ENCODE assay signal across 10 mouse cellular contexts in genomic region chr2:79316182-79316880, GRCm38 (mm10).
A peak's percentile ranks its signal among the peaks of the same experiment; 100 is the strongest.
DNase-seq lines count a peak whose midpoint lies in the region; ATAC-seq lines count a peak whose summit lies in the region.
"Had no signal": no experiment of that assay in that cellular context is flagged by ENCODE, and none has a peak within 500 bp of the region (broad histone marks: within the 10 kb centered on the region; RNA-seq: fewer than 3 reads in every experiment).

No protein-coding gene starts in this region.

- ATAC-seq in cerebellum, adult (ENCODE audit: insufficient number of reproducible peaks, low FRiP score, low TSS enrichment) = no peak
- ATAC-seq: activated CD4-positive, CD25-positive, alpha-beta regulatory T cell, adult 4 months; liver, embryonic 12.5 days had no signal

- intact Hi-C loops in heart, postnatal 36 days (cut with DNase I) = no loop called here

- DNase-seq in cerebellum, postnatal 14 days = peak; percentile 27 to 44
- DNase-seq in kidney, postnatal 4 days = peak; percentile 44 to 60
- DNase-seq in kidney, adult 8-10 months = no peak
- peak; percentile 38 for DNase-seq in 3T3-L1 (ENCODE audit: low read depth, low spot score)
- DNase-seq in adipocyte (ENCODE audit: low spot score) = peak; percentile 2
- DNase-seq in heart, postnatal 36 days = no peak
- DNase-seq in heart, adult 11 months = no peak

Comparison
In these comparisons a context has a peak if more than half of its experiments do, and no peak if none do; other contexts are left out.
1. DNase-seq: peak in cerebellum, postnatal 14 days (2 of 2), kidney, postnatal 4 days (2 of 2), 3T3-L1 (single experiment) and adipocyte (single experiment); none in kidney, adult 8-10 months (0 of 2), heart, postnatal 36 days (0 of 2) and heart, adult 11 months (single experiment).